Mouse (Mus musculus) myocyte (in vitro differentiated cells): ENCODE data around the gene Tmbim4.

Experiments
- MAX ChIP-seq: IDR thresholded peaks from one replicate; pipeline ENCODE4 v1.6.1; 2011; ENCODE audit warnings: low read depth, mild to moderate bottlenecking, control low read depth
- MYOD1 ChIP-seq, 3 experiments: IDR thresholded peaks; one replicate each; pipeline ENCODE4 v1.6.1; 2011; ENCODE audit warnings: control low read depth in 2 of 3, low read depth in 2 of 3, mild to moderate bottlenecking in 2 of 3, moderate library complexity in 1 of 3; ENCODE audit not compliant: insufficient read length in 2 of 3, control insufficient read depth in 1 of 3
- POLR2A ChIP-seq: IDR thresholded peaks from one replicate; pipeline ENCODE4 v1.6.1; 2011; ENCODE audit warnings: low read depth, mild to moderate bottlenecking, control low read depth, moderate library complexity; ENCODE audit not compliant: insufficient read length

DNA sequence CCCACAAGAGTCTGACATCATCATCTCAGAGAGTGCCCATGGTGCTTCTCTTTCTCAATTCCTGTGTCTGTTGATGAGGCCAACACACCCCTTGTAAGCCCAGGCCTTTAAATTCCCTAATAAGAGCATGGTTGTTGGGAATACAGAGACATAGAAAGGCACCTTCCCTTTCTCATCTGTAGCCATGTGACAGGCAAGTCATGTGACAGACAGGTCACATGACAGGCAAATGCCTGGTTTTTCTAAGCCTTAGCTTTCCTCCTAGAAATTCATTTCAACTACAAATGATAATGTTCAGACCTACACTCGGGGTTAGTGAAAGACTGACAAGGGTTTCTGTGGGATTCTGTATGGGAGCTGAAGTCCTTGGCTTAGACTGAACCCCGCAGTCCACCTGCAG lies 47.5 kb upstream of the Tmbim4 start:
- no peak for TF ChIP-seq POLR2A
- no peak for TF ChIP-seq MAX
- no peak for TF ChIP-seq MYOD1 (IDR thresholded peaks at IDR 0.05; ENCODE audit: control insufficient read depth in 1 of 3, insufficient read length in 2 of 3, low read depth in 2 of 3)
